Mouse (Mus musculus) limb, embryonic 14.5 days (tissue): ENCODE results near the gene Mcm10. TPM values are rescaled to one million over a fixed set of nuclear protein-coding genes. Genes with fewer than 3 reads are reported as not detected.

Experiments
- ATAC-seq: fragments of 200-750 bp; cut with Nextera tagmentation; 2 replicates; pipeline ENCODE4 v1.8.0; 2017; ENCODE audit warnings: low read depth, moderate number of reproducible peaks, moderate TSS enrichment; ENCODE audit not compliant: low FRiP score
- DNase-seq: peaks from one replicate; pipeline ENCODE4 v3.0.0-alpha.2; 2015; ENCODE audit warnings: low spot score
- H3K27ac ChIP-seq: fragments of 300-500 bp; sonication (generic); replicated peaks from 2 replicates; pipeline ENCODE4 v1.5.1; 2014; ENCODE audit warnings: low read depth, mild to moderate bottlenecking, low read length, moderate library complexity, mixed read lengths
- H3K27me3 ChIP-seq: fragments of 300-500 bp; sonication (generic); 2 replicates; pipeline ENCODE4 v1.6.1; 2014; ENCODE audit warnings: low read length, mixed read lengths; ENCODE audit not compliant: control insufficient read depth, insufficient read depth
- H3K36me3 ChIP-seq: fragments of 300-500 bp; sonication (generic); 2 replicates; pipeline ENCODE4 v1.6.1; 2014; ENCODE audit warnings: mild to moderate bottlenecking, low read length, moderate library complexity, mixed read lengths; ENCODE audit not compliant: control insufficient read depth, insufficient read depth
- H3K4me1 ChIP-seq: fragments of 300-500 bp; sonication (generic); 2 replicates; pipeline ENCODE4 v1.6.1; 2014; ENCODE audit warnings: antibody characterized with exemption, low read length, mixed read lengths; ENCODE audit not compliant: control insufficient read depth, insufficient read depth
- H3K4me2 ChIP-seq: fragments of 300-500 bp; sonication (generic); replicated peaks from 2 replicates; pipeline ENCODE4 v1.6.1; 2014; ENCODE audit warnings: low read depth, mild to moderate bottlenecking, low read length, moderate library complexity; ENCODE audit not compliant: severe bottlenecking
- H3K4me3 ChIP-seq: fragments of 300-500 bp; sonication (generic); replicated peaks from 2 replicates; pipeline ENCODE4 v1.5.1; 2014; ENCODE audit warnings: low read length
- H3K9ac ChIP-seq: fragments of 300-500 bp; sonication (generic); 2 replicates; pipeline ENCODE4 v1.6.1; 2014; ENCODE audit warnings: mild to moderate bottlenecking, low read depth, low read length, moderate library complexity; ENCODE audit not compliant: severe bottlenecking
- H3K9me3 ChIP-seq: fragments of 300-500 bp; sonication (generic); 2 replicates; pipeline ENCODE4 v1.6.1; 2016; ENCODE audit warnings: low read length; ENCODE audit not compliant: control insufficient read depth
- POLR2A ChIP-seq: fragments of 200-500 bp; IDR thresholded peaks from 2 replicates; pipeline ENCODE4 v1.8.0; 2012; ENCODE audit warnings: inconsistent platforms, mild to moderate bottlenecking, moderate library complexity, borderline replicate concordance; ENCODE audit not compliant: insufficient read depth, insufficient read length; ENCODE audit errors: extremely low read depth
- WGBS: fragments of 180-500 bp; shearing (Covaris S2); extraction: QIAGEN DNeasy Blood & Tissue Kit; methylation state at CpG from one replicate; pipeline ENCODE4 v1.1.7; 2014; 5-methylcytosine and 5-hydroxymethylcytosine counted together
- polyA plus RNA-seq, 2 experiments: library from polyadenylated mRNA; depleted of rRNA in 1 of 2; stranded (reverse) in 1 of 2; unstranded in 1 of 2; fragments of >200 nt; fragmentation: Nextera tagmentation in 1 of 2; extraction: Ambion mirVana in 1 of 2; gene quantifications; 2 replicates each; pipeline versions ENCODE4 v1.2.1 to v1.2.3; 2012 to 2014

The Mcm10 gene
- polyA plus RNA-seq, 2 experiments, result 22.2 to 25.5 TPM

DNA sequence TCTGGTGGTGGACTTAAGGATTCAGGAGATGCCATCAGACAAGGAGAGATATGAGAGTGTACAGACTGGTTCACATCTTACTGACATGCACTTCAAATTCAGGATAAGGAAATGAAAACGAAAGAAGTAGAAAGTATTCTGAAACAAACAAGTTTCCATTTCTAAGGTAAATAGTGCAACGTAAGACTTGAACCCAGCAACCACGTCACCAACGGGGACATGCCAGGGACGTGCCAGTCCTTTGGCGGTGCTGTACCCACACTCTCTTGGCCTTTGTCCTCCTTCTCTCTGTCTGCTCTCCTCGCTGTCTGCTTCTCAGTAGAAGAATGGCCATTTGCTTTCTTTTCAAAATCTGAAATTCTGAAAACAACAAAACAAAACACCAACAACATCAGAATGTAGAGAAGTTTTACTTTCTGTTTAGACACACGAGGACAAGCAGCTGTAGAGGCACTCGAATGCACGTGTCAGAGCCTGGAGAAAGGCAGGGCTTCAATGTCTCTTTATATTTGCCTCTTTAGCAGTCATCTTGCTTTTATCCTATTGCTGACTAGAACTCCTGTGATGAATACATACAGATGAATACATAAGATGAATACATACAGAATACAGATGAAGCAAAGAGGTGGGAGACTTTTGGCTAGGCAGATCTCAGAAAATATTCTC, 24.0 kb upstream of the Mcm10 start:
- Histone ChIP-seq H3K27ac (no peak overlapping the region), H3K4me2 (no peak overlapping the region), H3K36me3 (no peaks in the 10 kb centered on the region), H3K27me3 (no peaks in the 10 kb centered on the region), H3K9ac (no peak overlapping the region), H3K4me3 (no peak overlapping the region), H3K4me1 (no peaks in the 10 kb centered on the region), H3K9me3 (no peaks in the 10 kb centered on the region)
- DNase-seq (no peak), ATAC-seq (no peak)
- 87% methylated on average over 10 of the region's 10 CpGs for WGBS
- TF ChIP-seq POLR2A, result no peak

DNA sequence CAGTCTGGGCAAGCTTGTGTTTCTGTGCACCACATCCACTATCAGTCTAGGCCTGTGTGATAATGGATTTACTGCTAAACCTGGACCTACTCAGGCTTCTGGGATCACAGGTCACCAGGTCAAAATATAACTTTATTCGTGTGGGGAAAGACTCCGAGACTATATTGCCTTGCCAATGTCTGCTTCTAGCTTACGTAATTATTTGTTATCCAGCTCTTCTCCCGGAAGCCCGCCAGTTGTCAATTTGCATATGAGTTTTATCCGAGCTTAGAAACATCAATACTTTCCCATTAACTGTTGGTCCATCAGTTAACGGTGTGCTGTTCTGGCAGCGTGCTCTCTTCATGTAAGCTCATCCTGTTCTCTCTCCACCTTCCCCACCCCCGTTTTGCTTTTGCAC, 22.6 kb upstream of the Mcm10 start:
- Histone ChIP-seq H3K36me3 (no peaks in the 10 kb centered on the region), H3K4me2 (no peak overlapping the region), H3K9ac (no peak overlapping the region), H3K27ac (no peak overlapping the region), H3K27me3 (no peaks in the 10 kb centered on the region), H3K9me3 (no peaks in the 10 kb centered on the region), H3K4me1 (no peaks in the 10 kb centered on the region), H3K4me3 (no peak overlapping the region)
- TF ChIP-seq POLR2A, result no peak
- WGBS, result 83% methylated on average over 9 of the region's 9 CpGs
- no peak for DNase-seq
- no peak for ATAC-seq

- Histone ChIP-seq H3K4me3 (no peak overlapping the region), H3K36me3 (no peaks in the 10 kb centered on the region), H3K4me1 (no peaks in the 10 kb centered on the region), H3K27me3 (no peaks in the 10 kb centered on the region), H3K9me3 (no peaks in the 10 kb centered on the region), H3K27ac (no peak overlapping the region), H3K4me2 (no peak overlapping the region), H3K9ac (no peak overlapping the region)
- DNase-seq (no peak), ATAC-seq (no peak)
- no peak for TF ChIP-seq POLR2A
- 83% methylated on average over 8 of the region's 8 CpGs for WGBS
Observed at GRCm38 (mm10) chr2:5034801-5035200, 22.2 kb upstream of the Mcm10 start.

DNA sequence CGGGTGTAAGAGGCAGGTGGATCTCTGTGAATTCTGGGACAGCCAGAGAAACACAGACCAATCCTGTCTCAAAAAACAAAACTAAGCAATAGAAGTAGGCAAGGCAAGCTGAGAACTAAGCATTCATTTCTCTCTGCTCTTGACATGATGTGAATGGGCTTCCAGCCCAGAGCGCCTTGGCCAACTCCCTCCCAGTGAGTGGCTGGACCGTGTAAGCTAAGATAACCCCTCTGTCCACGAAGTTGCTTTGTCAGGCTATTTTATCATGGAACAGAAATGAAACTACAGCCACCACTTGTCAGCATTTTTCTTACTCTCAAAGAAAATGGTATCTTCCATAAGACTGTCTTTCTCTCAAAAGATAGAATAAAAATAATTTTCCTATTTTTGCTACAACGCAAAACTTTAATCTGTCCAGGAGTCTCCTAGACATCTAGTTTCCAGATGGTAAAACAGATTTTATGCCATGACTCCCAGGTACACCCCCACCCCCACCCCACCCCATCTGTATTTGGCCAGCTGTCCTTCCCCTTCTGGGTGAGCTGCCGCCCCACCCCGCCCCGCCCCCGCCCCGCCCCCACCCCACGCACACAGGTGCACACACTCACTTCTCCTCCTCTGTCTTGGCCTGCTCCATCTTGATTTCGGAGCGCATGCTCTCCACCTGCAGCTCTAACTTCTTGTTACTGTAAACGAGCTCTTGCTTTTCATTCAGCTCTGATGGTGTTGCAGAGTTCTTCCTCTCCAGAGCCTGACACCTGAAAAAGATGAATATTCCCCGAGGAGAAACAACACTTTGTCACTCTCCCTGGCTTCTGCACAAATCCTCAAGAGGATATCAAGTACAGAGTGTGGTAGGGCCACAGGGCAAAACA, 21.2 kb upstream of the Mcm10 start:
- no peaks in the 10 kb centered on the region for H3K4me1 ChIP-seq

DNA sequence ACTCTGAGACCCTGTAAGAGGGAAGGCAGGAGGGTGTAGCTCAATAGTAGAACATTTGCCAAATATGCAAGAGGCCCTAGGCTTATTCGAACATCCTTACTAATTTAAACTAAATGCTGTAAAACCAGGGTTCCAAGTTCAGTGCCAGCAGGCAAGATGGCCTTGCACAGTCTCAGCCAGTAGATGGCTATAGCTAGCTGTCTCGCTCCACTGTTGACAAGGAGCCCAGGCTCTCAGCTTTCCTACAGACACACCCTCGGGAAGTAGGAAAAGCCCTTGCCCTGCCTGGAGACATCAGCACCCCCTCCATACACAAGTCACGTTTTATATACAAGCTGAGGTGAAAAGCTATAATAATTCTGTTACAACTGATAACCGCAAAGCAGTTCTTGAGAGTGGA, 20.1 kb upstream of the Mcm10 start:
- TF ChIP-seq POLR2A, result no peak
- no peaks in the 10 kb centered on the region for H3K4me1 ChIP-seq
- H3K4me3 ChIP-seq, result no peak overlapping the region
- H3K9me3 ChIP-seq, result no peaks in the 10 kb centered on the region
- H3K9ac ChIP-seq, result no peak overlapping the region
- no peaks in the 10 kb centered on the region for H3K36me3 ChIP-seq
- H3K27me3 ChIP-seq, result no peaks in the 10 kb centered on the region
- ATAC-seq (no peak), DNase-seq (no peak)
- H3K4me2 ChIP-seq, result no peak overlapping the region
- H3K27ac ChIP-seq, result no peak overlapping the region
- WGBS, result 69% methylated on average over 5 of the region's 5 CpGs

More for the DNA sequence above, 21.2 kb upstream of the Mcm10 start:
- Histone ChIP-seq H3K9me3 (no peaks in the 10 kb centered on the region), H3K4me2 (no peak overlapping the region), H3K9ac (no peak overlapping the region), H3K4me3 (no peak overlapping the region), H3K27me3 (no peaks in the 10 kb centered on the region), H3K27ac (no peak overlapping the region), H3K36me3 (no peaks in the 10 kb centered on the region)
- ATAC-seq (no peak), DNase-seq (no peak)
- WGBS, result 54% methylated on average over 15 of the region's 15 CpGs
- no peak for TF ChIP-seq POLR2A
